Mouse (Mus musculus) effector memory CD4-positive, alpha-beta T cell, adult 7 months (primary cell): ENCODE results near the gene Vmn1r174. TPM values are rescaled to one million over a fixed set of nuclear protein-coding genes. Genes with fewer than 3 reads are reported as not detected.

Source experiments
- polyA plus RNA-seq: library from polyadenylated mRNA; unstranded; fragments of 100-300 nt; shearing (Covaris generic); gene quantifications from one replicate; pipeline ENCODE4 v1.2.1, GENCODE M21; 2017

The Vmn1r174 gene
- polyA plus RNA-seq, result not detected

DNA sequence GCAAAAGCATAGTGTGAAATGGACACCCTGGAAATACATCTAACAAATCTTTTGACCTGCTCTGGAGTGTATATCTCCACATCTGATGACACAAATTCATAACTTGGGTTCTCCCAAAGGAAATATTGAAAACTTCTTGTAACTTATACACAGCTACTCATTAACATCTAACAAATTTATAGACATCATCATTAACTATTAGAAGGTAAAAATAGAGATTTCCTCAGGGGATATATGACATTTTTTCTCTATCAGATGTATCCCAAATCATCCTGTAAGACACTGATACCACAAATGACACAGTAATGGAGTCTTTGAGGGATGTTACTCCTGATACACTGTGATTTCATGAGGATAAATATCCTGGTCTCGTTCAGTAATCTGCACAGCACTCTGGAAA is at the start of gene Vmn1r174:
Vmn1r174 (plus strand) TSS at position 301 of the 400 bp plus-strand sequence.

DNA sequence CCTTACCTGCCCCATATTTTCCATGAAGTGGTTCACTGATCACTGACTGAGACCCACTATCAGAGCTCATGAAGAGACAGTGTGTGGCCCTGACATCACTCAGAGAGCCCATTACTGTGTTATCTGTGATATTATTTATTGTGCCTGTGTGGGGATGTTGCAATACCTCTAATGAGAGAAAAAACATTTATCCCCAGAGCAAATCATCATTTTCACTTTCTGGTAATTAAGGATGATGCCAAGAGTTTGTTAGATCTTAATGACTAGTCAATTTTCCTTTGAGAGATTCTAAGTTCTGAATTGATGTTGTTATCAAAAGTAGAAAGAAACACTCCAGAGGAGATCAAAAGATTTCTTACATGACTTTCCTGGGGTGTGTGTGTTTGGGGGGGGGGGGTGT is 58.5 kb downstream of the Vmn1r174 start, which contains the start of gene Vmn1r175:
Vmn1r175 (minus strand) TSS at position 101 of the 400 bp plus-strand sequence.

Other genes starting within 250 kb of the Vmn1r174 start
- gene Vmn1r167, start 245.1 kb upstream of the Vmn1r174 start, polyA plus RNA-seq, result not detected
- gene Vmn1r168, start 212.5 kb upstream of the Vmn1r174 start, polyA plus RNA-seq, result not detected
- not detected for gene Vmn1r169, start 176.7 kb upstream of the Vmn1r174 start, polyA plus RNA-seq
- not detected for gene Vmn1r170, start 146.1 kb upstream of the Vmn1r174 start, polyA plus RNA-seq
- gene Vmn1r171, start 121.5 kb upstream of the Vmn1r174 start, polyA plus RNA-seq, result not detected
- gene Vmn1r172, start 94.0 kb upstream of the Vmn1r174 start, polyA plus RNA-seq, result not detected
- 0.10 TPM for gene Vmn1r173, start 51.6 kb upstream of the Vmn1r174 start, polyA plus RNA-seq
- gene Vmn1r175, start 58.4 kb downstream of the Vmn1r174 start, polyA plus RNA-seq, result not detected
- gene Vmn1r176, start 85.1 kb downstream of the Vmn1r174 start, polyA plus RNA-seq, result not detected
- not detected for gene Vmn1r177, start 114.2 kb downstream of the Vmn1r174 start, polyA plus RNA-seq
- not detected for gene Vmn1r178, start 139.7 kb downstream of the Vmn1r174 start, polyA plus RNA-seq
- gene Vmn1r179, start 174.7 kb downstream of the Vmn1r174 start, polyA plus RNA-seq, result 0.26 TPM
- 0.07 TPM for gene Vmn1r180, start 198.4 kb downstream of the Vmn1r174 start, polyA plus RNA-seq
- not detected for gene Vmn1r181, start 222.3 kb downstream of the Vmn1r174 start, polyA plus RNA-seq
- gene V1rd19, start 249.4 kb downstream of the Vmn1r174 start, polyA plus RNA-seq, result not detected